Mouse (Mus musculus) gastrocnemius, postnatal 10 days (tissue): ENCODE data around the gene Ino80e. TPM values are rescaled to one million over a fixed set of nuclear protein-coding genes. Genes with fewer than 3 reads are reported as not detected.
"Not testable (repeated sequence)": the region's sequence is repeated elsewhere in the genome, so short reads cannot be mapped to it uniquely, and the experiment has no call there.

Experiments
- DNase-seq: peaks from one replicate; pipeline ENCODE4 v3.0.0; 2021; ENCODE audit warnings: mixed read lengths
- long read RNA-seq, 2 experiments: library from polyadenylated mRNA; stranded (forward); transcript quantifications; one replicate each; pipeline ENCODE4 v2.0.0; 2021
- total RNA-seq, 2 experiments: library from RNA; stranded (reverse); gene quantifications; 2 replicates each; pipeline ENCODE4 v1.2.3; 2021

Gene Ino80e
- 10 to 100 TPM; 18.6 to 23.6 TPM for total RNA-seq
- long read RNA-seq, experiment 1, transcript Ino80e-203 (7 exons, 1,973 nt), result major isoform, 17 of 28 reads
- long read RNA-seq, experiment 1, partial matches to known transcripts, result 0 of 28 reads
- long read RNA-seq, experiment 1, other reads (novel, unspliced or antisense), result 10 of 28 reads
- long read RNA-seq, experiment 2, transcript Ino80e-203 (7 exons, 1,973 nt), result major isoform, 12 of 19 reads
- long read RNA-seq, experiment 2, partial matches to known transcripts, result 0 of 19 reads
- long read RNA-seq, experiment 2, other reads (novel, unspliced or antisense), result 2 of 19 reads

GRCm38 (mm10) chr7:126862147-126862784, at the start of gene Ino80e:
Gene Ino80e, minus strand, starts transcription at chr7:126862377.
- peak; percentile 96 for DNase-seq

DNA sequence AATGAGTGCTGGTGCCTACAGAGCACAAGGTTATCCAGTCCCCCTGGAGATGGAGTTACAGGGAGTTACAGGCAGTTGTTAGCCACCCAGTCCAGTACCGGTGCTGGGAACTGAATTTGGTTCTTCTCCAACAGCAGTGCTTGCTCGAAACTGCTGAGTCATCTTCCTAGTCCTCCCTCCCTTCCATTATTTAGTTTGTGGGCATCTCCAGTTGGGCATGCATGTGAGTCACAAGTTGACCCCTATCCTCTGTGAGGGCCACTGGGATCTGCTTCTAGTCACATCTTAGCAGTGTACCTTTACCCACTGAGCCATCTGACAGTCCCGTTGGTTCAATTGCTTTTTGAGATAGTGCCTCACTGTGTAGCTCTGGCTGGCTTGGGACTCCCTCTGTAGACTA, 43.4 kb upstream of the Ino80e start:
- DNase-seq, result no peak

DNA sequence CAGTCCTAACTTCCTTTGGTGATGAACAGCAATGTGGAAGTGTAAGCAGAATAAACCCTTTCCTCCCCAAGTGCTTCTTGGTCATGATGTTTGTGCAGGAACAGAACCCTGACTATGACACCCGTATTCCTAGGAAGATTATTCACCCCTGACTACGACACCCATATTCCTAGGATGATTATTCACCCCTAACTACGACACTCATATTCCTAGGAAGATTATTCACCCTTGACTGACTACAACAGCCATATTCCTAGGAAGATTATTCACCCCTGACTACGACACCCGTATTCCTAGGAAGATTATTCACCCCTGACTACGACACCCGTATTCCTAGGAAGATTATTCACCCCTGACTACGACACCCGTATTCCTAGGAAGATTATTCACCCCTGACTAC, 37.6 kb upstream of the Ino80e start:
- DNase-seq, result not testable (repeated sequence)

GRCm38 (mm10) chr7:126898102-126898990, 36.2 kb upstream of the Ino80e start:
- peak; percentile 100 for DNase-seq

- DNase-seq, result no peak
Observed at GRCm38 (mm10) chr7:126897390-126898101, 35.4 kb upstream of the Ino80e start.

DNA sequence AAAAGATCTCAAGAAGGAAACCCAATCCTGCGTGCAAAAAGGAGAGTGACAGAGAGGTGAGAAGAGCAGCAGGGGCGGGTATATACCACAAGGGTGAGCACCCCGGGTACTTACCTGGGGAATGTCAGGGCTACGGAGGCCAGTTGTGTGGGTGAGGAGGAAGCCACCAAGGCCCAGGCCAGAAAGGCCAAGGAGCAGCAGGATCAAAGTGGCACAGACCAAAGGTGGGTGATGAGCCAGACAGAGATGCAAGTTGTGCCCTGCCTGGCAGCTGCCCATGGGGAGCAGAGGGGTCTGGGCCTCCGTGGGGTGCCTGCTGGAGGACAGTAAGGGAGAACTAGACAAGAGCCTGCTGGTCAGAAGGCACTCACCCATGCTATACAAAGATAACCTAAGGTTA, 34.7 kb upstream of the Ino80e start:
- no peak for DNase-seq

- no peak for DNase-seq
Observed at GRCm38 (mm10) chr7:126888852-126889251, 26.7 kb upstream of the Ino80e start.

DNA sequence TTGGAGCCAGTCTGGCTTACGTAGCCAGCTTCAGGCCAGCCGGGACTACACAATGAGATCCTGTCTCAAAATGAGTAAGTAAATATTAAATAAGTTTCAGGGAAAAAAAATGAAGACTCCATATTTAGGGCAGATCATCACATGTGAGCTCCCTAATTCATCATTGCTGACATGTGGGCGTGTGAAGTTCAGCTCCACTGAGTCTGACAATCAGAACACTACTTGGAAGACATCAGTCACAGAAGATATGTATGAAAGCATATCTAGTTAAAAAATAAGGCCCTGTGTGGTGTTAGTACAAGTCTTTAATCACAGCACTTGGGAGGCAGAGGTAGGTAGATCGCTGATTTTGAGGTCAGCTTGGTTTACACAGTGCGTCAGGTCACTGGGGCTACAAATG, 25.1 kb upstream of the Ino80e start:
- DNase-seq, result no peak

GRCm38 (mm10) chr7:126884286-126885164, 22.3 kb upstream of the Ino80e start, which contains the start of gene Taok2:
Gene Taok2, minus strand, starts transcription at chr7:126884703.
- peak; percentile 97 for DNase-seq

- peak; percentile 32 for DNase-seq
Observed at GRCm38 (mm10) chr7:126883731-126884181, 21.6 kb upstream of the Ino80e start.

GRCm38 (mm10) chr7:126881040-126881439, 18.9 kb upstream of the Ino80e start:
- DNase-seq, result no peak

GRCm38 (mm10) chr7:126877239-126877638, 15.1 kb upstream of the Ino80e start:
- DNase-seq, result no peak

- DNase-seq, result no peak
Observed at GRCm38 (mm10) chr7:126870520-126870891, 8.3 kb upstream of the Ino80e start.

DNA sequence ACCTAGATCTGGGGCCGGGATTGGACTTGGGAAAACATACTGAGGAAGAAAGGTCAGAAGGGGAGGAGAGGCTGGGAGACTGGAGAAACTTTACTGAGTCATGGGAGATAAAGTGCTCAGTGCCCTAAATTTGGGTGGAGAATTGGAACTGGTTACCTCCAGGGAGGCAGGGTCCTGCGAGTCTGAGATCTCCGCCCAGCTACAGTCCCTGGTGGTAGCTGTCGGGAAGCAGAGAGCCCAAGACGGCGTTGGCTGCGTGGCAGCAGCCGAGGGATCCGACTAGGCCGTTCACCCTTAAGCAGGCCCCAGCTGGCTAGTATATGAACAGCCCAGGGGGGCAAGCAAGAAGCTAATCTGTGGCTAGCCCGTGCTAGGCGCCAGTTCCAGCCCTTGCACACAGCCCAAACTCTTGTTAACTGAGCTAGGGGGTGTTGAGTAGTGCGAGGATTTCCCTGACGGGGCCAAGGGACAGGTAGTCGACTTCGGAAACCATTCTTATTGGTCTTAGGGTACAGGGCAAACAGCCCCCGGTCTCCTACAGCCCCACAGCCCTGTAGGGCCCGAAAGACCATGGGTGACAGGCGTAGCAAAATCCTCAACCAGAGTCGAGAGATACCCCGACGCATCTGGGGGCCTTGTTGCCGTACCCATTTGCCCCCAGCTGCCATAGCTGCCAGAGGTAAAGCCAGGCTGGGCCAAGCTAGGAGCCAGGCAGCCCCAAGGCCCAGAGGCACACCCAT, 7.8 kb upstream of the Ino80e start:
- DNase-seq, result no peak

DNA sequence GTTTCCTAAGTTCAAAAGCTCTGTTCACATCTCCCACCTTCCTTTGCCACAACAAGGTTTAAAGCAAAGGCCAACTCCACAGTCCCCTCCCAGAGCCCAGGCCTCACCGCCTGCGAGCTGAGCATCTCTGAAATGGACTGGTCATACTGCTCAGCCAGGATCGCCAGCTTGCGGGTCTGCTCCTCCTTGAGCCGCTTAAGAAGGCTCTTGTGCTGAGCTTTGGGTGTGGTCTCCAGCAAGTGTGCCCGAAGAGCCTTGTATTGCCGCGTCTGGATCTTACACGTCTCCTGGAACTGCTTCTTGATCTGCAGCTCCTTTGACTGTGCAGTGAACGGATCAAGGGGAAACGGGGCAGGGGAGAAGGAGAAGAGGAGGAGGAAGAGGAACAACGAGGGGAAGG, 5.8 kb upstream of the Ino80e start:
- no peak for DNase-seq

GRCm38 (mm10) chr7:126867534-126867933, 5.4 kb upstream of the Ino80e start:
- DNase-seq, result no peak

GRCm38 (mm10) chr7:126863791-126864190, 1.6 kb upstream of the Ino80e start:
- no peak for DNase-seq

DNA sequence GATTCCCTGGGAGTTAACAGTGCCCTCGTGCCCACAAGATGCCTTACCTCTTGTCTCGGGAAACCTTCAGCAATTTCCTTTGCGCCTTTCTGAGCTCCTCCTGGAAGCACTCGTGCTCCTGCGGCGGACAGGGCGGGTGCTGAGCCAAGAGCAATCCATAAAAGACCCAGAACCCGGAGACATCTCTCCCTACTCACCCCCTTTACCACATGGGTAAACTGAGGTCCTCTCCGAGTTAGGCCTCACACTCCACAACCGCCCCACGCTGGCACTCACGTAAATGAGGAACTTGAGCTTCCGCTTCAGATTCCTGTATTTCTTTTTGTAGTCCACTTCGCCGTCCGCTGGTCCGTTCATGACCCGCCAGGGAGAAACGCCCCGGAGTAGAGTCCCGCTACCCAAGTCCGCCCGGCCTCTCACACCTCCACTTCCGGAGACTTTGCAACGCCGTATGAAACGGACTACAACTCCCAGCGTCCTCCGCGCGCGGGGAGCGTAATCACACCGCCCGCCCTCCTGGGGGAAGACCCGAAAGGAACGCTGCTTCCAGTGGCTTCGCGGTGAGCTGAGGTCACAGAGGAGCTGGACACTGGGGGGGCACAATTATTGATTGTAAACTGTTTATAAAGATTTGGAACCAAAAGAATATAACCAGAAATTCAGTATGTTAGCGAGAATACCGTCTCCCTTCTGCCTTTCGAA, 597 bp downstream of the Ino80e start, which contains the start of gene Hirip3:
Gene Hirip3, plus strand, starts transcription at position 544 of the 702 bp plus-strand sequence.
- peak; percentile 93 for DNase-seq

- no peak for DNase-seq
Observed at GRCm38 (mm10) chr7:126860987-126861386, 1.2 kb downstream of the Ino80e start.
